Mouse (Mus musculus): ENCODE results near the gene Prdm1. TPM values are rescaled to one million over a fixed set of nuclear protein-coding genes. Genes with fewer than 3 reads are reported as not detected.

Prdm1 gene
- total and polyA plus RNA-seq, 3 experiments = 0.89 to 1.6 (median 0.97) TPM

GRCm38 (mm10) chr10:44507984-44508383 lies 20.3 kb downstream of the Prdm1 start:
- Histone ChIP-seq H3K4me3 (no peak overlapping the region), H3K27me3 (ENCODE audit: control insufficient read depth, insufficient read depth, low read length) (no peaks in the 10 kb centered on the region), H3K27ac (no peak overlapping the region), H3K79me2 (replicated peaks; ENCODE audit: control insufficient read depth, insufficient read depth, low read length) (no peaks in the 10 kb centered on the region), H3K4me1 (ENCODE audit: control insufficient read depth, insufficient read depth, low read length) (no peaks in the 10 kb centered on the region), H3K9ac (ENCODE audit: low read depth, low read length) (no peak overlapping the region), H3K36me3 (ENCODE audit: control insufficient read depth, insufficient read depth, low read length) (no peaks in the 10 kb centered on the region)
- 39% methylated on average over 2 of the region's 2 CpGs for WGBS
- no peak for TF ChIP-seq CTCF (IDR thresholded peaks at IDR 0.05)
- no peak for TF ChIP-seq EP300 (IDR thresholded peaks at IDR 0.05; ENCODE audit: insufficient read depth, low read depth, low read length)
- TF ChIP-seq POLR2A (IDR thresholded peaks at IDR 0.05; ENCODE audit: insufficient read depth, low read depth, low read length) = no peak
- no peak for DNase-seq
- intact Hi-C loops (cut with DNase I) = no loop called here

DNA sequence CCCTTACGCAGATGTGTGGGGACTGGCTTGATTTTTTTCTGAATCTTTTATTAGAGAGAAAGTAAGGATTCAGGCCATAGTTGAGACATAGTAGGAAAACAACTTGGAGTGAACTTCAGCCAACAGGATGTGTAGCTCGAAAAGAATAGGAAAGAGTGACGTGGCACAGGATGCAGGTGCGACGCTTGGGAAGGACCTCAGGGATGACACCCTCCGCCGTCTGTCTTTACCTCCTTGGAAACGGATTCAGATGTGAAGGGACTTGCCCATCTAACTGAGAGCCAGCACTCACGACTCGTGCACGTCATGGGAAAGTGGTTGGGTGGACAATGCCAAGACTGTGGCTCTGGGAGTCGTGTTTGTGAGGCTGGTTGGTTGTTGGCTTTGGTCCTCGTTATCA lies 25.4 kb downstream of the Prdm1 start:
- Histone ChIP-seq H3K4me1 (ENCODE audit: control insufficient read depth, insufficient read depth, low read length) (no peaks in the 10 kb centered on the region), H3K27ac (no peak overlapping the region), H3K79me2 (replicated peaks; ENCODE audit: control insufficient read depth, insufficient read depth, low read length) (no peaks in the 10 kb centered on the region), H3K9ac (ENCODE audit: low read depth, low read length) (no peak overlapping the region), H3K27me3 (ENCODE audit: control insufficient read depth, insufficient read depth, low read length) (no peaks in the 10 kb centered on the region), H3K36me3 (ENCODE audit: control insufficient read depth, insufficient read depth, low read length) (no peaks in the 10 kb centered on the region), H3K4me3 (no peak overlapping the region)
- 41% methylated on average over 13 of the region's 13 CpGs for WGBS
- peak; percentile 33 to 38 for DNase-seq
- no peak for TF ChIP-seq CTCF (IDR thresholded peaks at IDR 0.05)
- peak; percentile 81 for TF ChIP-seq EP300 (IDR thresholded peaks at IDR 0.05; ENCODE audit: insufficient read depth, low read depth, low read length)
- intact Hi-C loops (cut with DNase I) = no loop called here

- no peak for DNase-seq
- no peak overlapping the region for H3K4me3 ChIP-seq
- H3K27ac ChIP-seq = no peak overlapping the region
- H3K36me3 ChIP-seq (ENCODE audit: control insufficient read depth, insufficient read depth, low read length) = no peaks in the 10 kb centered on the region
- no peaks in the 10 kb centered on the region for H3K27me3 ChIP-seq (ENCODE audit: control insufficient read depth, insufficient read depth, low read length)
- H3K79me2 ChIP-seq (replicated peaks; ENCODE audit: control insufficient read depth, insufficient read depth, low read length) = no peaks in the 10 kb centered on the region
- 87% methylated on average over 15 of the region's 15 CpGs for WGBS
- no peak for TF ChIP-seq POLR2A (IDR thresholded peaks at IDR 0.05; ENCODE audit: insufficient read depth, low read depth, low read length)
- TF ChIP-seq EP300 (IDR thresholded peaks at IDR 0.05; ENCODE audit: insufficient read depth, low read depth, low read length) = no peak
- no peak for TF ChIP-seq CTCF (IDR thresholded peaks at IDR 0.05)
- H3K9ac ChIP-seq (ENCODE audit: low read depth, low read length) = no peak overlapping the region
- intact Hi-C loops (cut with DNase I) = loop anchor here (2.0 kb wide), 1 partner anchor 13 kb away; no protein-coding TSS in a partner anchor
- H3K4me1 ChIP-seq (ENCODE audit: control insufficient read depth, insufficient read depth, low read length) = no peaks in the 10 kb centered on the region
Observed at GRCm38 (mm10) chr10:44499897-44500519, 28.3 kb downstream of the Prdm1 start.

DNA sequence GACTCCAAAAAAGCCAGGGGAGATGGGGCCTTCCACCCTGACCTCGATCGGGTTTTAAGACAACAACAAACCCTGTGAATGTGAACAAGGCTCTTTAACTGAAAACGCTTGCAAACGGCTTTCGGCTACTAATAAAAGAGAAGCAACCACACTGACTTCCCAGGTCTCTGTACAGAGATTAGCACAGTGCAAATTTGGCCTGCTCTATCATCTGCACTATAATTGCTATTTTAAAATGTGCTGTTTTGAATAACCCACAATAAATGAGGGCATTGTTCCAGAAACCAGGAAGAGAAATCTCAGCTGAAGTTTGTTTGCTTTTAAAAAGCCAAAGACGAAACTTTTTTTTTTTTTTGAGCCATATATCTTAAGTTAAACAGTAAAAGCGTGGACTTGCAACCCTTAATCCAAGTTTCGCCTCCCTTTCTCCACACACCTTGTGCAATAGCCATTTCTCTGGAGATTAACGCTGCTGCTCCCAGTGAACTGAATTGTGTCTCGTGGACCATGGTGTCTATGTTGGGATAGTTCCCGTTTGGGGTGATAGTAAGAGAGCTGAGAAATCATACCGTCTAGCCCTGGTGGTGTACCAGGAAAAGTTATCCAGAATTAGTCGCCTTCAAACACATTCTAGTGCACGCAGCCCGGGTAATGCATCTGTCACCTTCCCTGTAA lies 34.3 kb downstream of the Prdm1 start:
- intact Hi-C loops (cut with DNase I) = no loop called here
- no peaks in the 10 kb centered on the region for H3K79me2 ChIP-seq (replicated peaks; ENCODE audit: control insufficient read depth, insufficient read depth, low read length)
- no peaks in the 10 kb centered on the region for H3K27me3 ChIP-seq (ENCODE audit: control insufficient read depth, insufficient read depth, low read length)
- no peak overlapping the region for H3K4me3 ChIP-seq
- WGBS = 69% methylated on average over 15 of the region's 15 CpGs
- no peak overlapping the region for H3K27ac ChIP-seq
- H3K9ac ChIP-seq (ENCODE audit: low read depth, low read length) = no peak overlapping the region
- H3K36me3 ChIP-seq (ENCODE audit: control insufficient read depth, insufficient read depth, low read length) = no peaks in the 10 kb centered on the region
- no peak for TF ChIP-seq CTCF (IDR thresholded peaks at IDR 0.05)
- no peak for TF ChIP-seq EP300 (IDR thresholded peaks at IDR 0.05; ENCODE audit: insufficient read depth, low read depth, low read length)
- TF ChIP-seq POLR2A (IDR thresholded peaks at IDR 0.05; ENCODE audit: insufficient read depth, low read depth, low read length) = no peak
- H3K4me1 ChIP-seq (ENCODE audit: control insufficient read depth, insufficient read depth, low read length) = no peaks in the 10 kb centered on the region
- no peak for DNase-seq

DNA sequence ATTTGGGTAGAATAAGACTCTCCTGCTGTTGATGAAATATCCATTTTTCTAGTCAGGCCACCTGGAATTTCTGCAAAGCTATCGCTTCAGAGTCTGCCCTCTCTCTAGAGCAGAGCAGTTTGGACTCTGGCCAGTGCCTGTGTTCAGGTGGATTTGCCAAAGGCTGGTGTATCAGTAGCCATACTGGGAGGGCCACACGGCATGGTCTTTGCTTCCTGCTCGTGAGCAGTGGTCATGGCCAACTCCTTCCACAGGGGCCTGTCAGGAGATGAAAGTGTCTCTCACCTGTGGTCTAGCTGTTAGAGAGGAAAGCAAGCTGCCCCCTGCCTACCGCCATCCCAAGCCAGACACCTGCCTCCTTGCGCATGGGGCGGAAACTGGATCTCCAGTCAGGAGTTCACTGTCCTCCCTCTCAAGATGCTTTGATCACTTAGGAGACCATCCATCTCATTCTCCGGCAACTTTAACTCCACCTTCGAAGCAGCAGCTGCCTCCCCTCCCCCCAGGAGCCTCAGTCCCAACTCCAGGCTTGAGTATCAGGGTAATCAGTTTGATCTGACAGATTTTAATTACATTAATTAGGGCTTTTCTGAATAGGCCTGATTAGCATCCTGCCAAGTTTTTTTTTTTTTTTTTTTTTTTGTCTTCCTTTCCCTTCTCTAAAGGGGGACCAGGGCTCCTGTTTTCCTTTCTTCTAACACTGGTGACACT lies 35.3 kb downstream of the Prdm1 start:
- H3K9ac ChIP-seq (ENCODE audit: low read depth, low read length) = no peak overlapping the region
- TF ChIP-seq EP300 (IDR thresholded peaks at IDR 0.05; ENCODE audit: insufficient read depth, low read depth, low read length) = no peak
- DNase-seq = no peak
- H3K27me3 ChIP-seq (ENCODE audit: control insufficient read depth, insufficient read depth, low read length) = no peaks in the 10 kb centered on the region
- H3K36me3 ChIP-seq (ENCODE audit: control insufficient read depth, insufficient read depth, low read length) = no peaks in the 10 kb centered on the region
- H3K4me1 ChIP-seq (ENCODE audit: control insufficient read depth, insufficient read depth, low read length) = no peaks in the 10 kb centered on the region
- no peaks in the 10 kb centered on the region for H3K79me2 ChIP-seq (replicated peaks; ENCODE audit: control insufficient read depth, insufficient read depth, low read length)
- WGBS = 85% methylated on average over 8 of the region's 8 CpGs
- no peak overlapping the region for H3K27ac ChIP-seq
- intact Hi-C loops (cut with DNase I) = no loop called here
- no peak overlapping the region for H3K4me3 ChIP-seq

DNA sequence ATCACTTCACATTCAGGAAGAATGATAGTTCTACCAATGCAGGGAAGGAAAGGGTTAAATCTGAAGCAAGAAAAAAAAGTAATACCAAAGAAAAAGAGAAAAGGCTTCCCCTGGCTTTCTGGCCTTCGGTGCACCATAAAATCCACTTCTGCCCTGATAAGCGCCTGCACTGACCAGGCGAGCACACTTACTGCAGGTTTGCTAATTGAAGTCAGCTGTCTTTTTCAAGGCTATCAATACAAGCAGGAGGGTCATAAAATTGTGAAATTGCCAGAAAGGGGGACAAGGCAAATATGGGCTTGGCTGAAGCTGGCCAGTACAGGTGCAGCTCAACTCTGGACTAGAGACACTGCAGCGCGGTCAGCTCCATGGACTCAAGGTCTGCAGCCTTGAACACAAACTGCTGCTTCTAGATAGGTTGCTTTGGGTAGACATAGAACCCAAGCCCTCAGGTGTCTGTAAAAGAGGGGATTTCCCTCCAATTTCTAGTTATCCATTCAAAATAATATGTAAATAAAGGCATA lies 37.3 kb downstream of the Prdm1 start:
- H3K9ac ChIP-seq (ENCODE audit: low read depth, low read length) = no peak overlapping the region
- no peaks in the 10 kb centered on the region for H3K79me2 ChIP-seq (replicated peaks; ENCODE audit: control insufficient read depth, insufficient read depth, low read length)
- no peak overlapping the region for H3K27ac ChIP-seq
- intact Hi-C loops (cut with DNase I) = no loop called here
- H3K27me3 ChIP-seq (ENCODE audit: control insufficient read depth, insufficient read depth, low read length) = no peaks in the 10 kb centered on the region
- 87% methylated on average over 5 of the region's 5 CpGs for WGBS
- H3K4me1 ChIP-seq (ENCODE audit: control insufficient read depth, insufficient read depth, low read length) = no peaks in the 10 kb centered on the region
- H3K36me3 ChIP-seq (ENCODE audit: control insufficient read depth, insufficient read depth, low read length) = no peaks in the 10 kb centered on the region
- H3K4me3 ChIP-seq = no peak overlapping the region
- TF ChIP-seq EP300 (IDR thresholded peaks at IDR 0.05; ENCODE audit: insufficient read depth, low read depth, low read length) (no peak), CTCF (IDR thresholded peaks at IDR 0.05) (no peak), POLR2A (IDR thresholded peaks at IDR 0.05; ENCODE audit: insufficient read depth, low read depth, low read length) (no peak)
- DNase-seq = no peak
